Mouse (Mus musculus) ES-E14 (cell line): Measurements from ENCODE around the gene Kcnab3.

ENCODE experiments used
- CHD2 ChIP-seq: IDR thresholded peaks from 2 replicates; pipeline ENCODE4 v1.6.1; 2014; ENCODE audit warnings: mild to moderate bottlenecking, low read depth, low read length, inconsistent platforms
- HCFC1 ChIP-seq: IDR thresholded peaks from 2 replicates; pipeline ENCODE4 v1.6.1; 2012; ENCODE audit warnings: low read length, inconsistent platforms, borderline replicate concordance; ENCODE audit not compliant: insufficient read depth
- MAFK ChIP-seq: IDR thresholded peaks from 2 replicates; pipeline ENCODE4 v1.6.1; 2014; ENCODE audit warnings: mild to moderate bottlenecking, low read depth, low read length, inconsistent platforms; ENCODE audit not compliant: insufficient read depth
- ZC3H11A ChIP-seq: IDR thresholded peaks from 2 replicates; pipeline ENCODE4 v1.6.1; 2012; ENCODE audit warnings: low read depth, mild to moderate bottlenecking, inconsistent platforms, low read length, borderline replicate concordance

GRCm38 (mm10) chr11:69331152-69331551 lies 5.1 kb downstream of the Kcnab3 start:
- TF ChIP-seq MAFK: no peak
- TF ChIP-seq HCFC1: no peak
- no peak for TF ChIP-seq ZC3H11A
- TF ChIP-seq CHD2: no peak
